Mouse (Mus musculus) fibroblast of lung, adult 2 months (primary cell): ENCODE data around the gene Dusp18.

Source experiments
- DNase-seq: peaks from one replicate; pipeline ENCODE4 v3.0.0-alpha.2; 2011; ENCODE audit warnings: low read depth

Dusp18 gene

DNA sequence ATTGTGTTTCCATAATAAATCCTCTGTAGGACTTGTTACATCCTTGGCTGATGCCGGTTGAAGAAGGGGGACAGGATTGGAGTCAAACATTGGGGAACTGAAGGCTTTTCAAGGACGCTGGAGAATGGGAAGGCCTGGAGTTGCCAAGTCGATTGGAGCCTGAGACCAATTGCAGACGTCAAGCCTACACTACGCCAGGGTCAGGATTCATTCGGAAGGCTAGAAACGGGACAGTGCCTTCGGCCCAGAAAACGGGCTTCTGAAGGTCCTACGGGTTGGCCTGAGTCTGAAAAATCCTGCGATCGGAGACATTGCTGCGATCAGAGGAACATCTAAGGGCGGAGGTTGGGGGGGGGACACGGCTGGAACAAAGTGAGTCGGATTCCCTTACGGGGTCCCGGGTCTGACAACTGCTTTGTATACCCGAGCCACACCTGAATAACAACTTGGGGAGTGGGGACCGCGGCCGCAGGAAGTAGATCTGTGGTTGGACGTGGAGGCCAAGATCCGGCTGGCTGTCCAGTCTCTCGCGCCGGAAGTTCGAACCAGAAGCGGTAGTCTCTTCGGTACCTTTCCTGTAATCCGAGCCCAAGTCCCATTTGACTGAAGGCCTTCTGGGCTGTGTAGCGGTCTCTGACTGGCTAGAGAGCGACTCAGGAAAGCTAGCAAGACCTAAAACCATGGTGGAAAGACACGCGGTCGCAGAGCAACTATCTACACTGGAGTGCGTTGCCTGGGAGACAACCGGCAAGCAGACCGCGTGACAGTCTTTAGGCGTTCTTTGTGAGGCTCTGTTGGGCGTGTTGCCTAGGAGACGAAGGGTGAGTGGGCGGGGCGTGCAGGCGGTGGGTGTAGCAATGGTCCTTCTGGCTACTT lies at the start of gene Dusp18, which contains the start of gene 4921536K21Rik:
Gene Dusp18, plus strand, starts transcription at position 835 of the 876 bp plus-strand sequence.
Gene 4921536K21Rik, minus strand, starts transcription at position 693 of the 876 bp plus-strand sequence.
- peak; percentile 79 for DNase-seq

GRCm38 (mm10) chr11:3846351-3846750 lies 48.7 kb upstream of the Dusp18 start:
- DNase-seq, result no peak

GRCm38 (mm10) chr11:3849469-3850314 lies 45.3 kb upstream of the Dusp18 start:
- no peak for DNase-seq

GRCm38 (mm10) chr11:3850315-3850614 lies 44.8 kb upstream of the Dusp18 start:
- DNase-seq, result no peak

DNA sequence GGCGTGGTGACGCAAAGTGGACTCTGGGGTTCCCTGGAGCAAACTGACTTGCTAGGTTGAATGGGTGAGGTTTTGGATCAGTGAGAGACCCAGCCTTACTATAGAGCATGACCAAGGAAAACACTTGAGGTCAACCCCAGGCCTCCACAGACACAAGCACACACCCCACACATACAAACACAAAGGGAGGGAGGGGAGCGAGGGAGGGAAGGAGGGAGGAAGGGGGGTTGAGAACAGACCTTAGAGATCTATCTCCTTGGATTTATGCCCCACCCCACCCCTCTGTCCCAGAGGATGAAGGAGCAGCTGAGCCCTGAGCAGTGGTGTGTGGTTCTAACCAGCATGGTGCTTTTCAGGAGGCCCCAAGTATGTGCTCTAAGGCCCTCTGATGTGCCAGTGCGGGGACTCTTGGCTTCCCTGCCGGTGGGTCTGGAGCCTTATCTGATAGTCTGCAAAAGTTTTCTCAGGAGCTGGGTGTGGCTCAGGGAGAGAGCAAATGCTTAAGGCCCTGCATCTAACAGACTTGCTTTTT lies 44.2 kb upstream of the Dusp18 start:
- DNase-seq, result no peak

- DNase-seq, result no peak
These were observed 43.2 kb upstream of the Dusp18 start for GRCm38 (mm10) chr11:3851872-3852271.

DNA sequence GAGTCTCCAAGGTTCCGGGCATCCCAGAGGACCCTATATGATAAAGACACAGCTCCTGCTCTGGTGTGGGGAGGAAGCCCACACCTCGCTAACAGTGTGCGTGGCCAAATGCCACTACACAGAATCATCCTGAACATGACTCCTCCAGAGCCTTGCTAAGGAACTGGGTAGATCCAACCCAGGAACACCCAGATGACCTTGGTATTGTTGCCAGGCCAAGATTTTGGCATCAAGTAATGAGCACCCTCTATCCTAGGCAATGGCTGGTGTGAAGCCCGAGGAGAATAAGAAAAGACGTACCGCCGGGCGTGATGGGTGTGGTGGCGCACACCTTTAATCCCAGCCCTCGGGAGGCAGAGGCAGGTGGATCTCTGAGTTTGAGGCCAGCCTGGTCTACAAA lies 42.0 kb upstream of the Dusp18 start:
- DNase-seq, result no peak

DNA sequence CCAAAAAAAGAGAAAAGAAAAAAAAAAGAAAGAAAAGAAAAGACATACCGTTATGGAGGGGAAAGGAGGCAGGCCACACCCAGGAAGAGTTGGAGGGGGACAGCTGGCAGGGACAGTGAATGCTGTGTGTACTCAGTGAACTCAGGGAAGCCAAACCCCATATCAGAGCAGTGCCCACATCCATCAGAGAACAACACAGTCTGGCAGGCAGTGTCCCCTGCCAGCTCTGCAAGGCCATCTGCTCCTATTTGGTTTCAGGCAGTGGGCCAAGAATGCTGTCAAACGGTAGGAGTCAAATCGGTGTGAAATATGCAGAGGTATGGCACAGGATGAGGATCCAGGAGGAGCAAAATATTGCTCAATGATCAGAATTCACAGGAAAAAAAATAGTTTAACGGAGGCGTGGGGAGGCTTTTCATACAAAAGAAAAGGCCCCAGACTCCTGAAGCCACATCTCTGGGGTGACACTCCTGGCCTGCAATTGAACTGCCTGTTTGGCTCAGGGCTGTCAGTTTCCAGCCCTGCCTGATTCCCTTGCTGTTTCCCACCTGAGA lies 41.5 kb upstream of the Dusp18 start:
- DNase-seq, result no peak

GRCm38 (mm10) chr11:3854156-3854555 lies 40.9 kb upstream of the Dusp18 start:
- DNase-seq, result no peak

GRCm38 (mm10) chr11:3855846-3856245 lies 39.2 kb upstream of the Dusp18 start:
- DNase-seq, result peak; percentile 40

- no peak for DNase-seq
These were observed 37.1 kb upstream of the Dusp18 start for GRCm38 (mm10) chr11:3857902-3858301.

GRCm38 (mm10) chr11:3859778-3860177 lies 35.3 kb upstream of the Dusp18 start:
- no peak for DNase-seq

DNA sequence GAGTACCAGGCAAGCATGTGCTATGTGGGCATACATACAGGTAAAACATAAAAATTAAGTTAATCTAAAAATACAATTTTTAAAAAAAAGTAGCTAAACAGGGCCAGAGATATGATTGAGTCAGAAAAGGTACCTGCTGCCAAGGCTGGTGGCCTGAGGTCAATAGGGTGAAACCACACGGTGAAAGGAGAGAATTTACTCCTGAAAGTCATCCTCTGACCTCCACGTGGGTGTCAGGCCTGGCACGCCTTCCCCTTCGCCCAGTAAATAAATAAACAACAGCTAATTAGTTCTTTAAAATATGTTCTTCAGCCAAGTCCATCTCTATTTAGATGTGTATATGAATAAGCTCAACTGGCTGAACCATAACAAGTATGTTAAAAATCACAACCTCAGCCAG lies 34.7 kb upstream of the Dusp18 start:
- no peak for DNase-seq

GRCm38 (mm10) chr11:3862661-3863453 lies 32.2 kb upstream of the Dusp18 start:
- no peak for DNase-seq

- no peak for DNase-seq
These were observed 31.5 kb upstream of the Dusp18 start, which contains the start of gene Osbp2 for GRCm38 (mm10) chr11:3863454-3864112. TSS of gene Osbp2 (minus strand) at chr11:3863903.

DNA sequence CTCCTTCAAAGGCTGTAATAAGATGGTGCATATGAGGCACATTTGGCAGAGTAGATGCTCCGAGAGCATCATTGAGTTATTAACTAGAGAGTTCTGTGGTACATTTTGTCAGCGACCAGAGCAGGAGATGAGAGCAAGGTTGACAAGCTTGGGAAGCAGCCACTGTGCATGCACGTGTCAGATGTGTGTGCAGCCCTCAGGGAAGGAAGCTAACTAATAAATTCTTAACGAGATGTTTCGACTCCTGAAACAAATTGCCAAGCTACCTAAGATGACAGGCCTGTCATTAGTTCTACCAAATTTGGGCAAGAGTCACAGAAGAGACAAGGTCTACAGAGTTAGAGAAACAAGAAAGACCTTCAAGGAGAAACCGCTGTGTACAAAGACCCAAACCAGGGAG lies 30.7 kb upstream of the Dusp18 start:
- no peak for DNase-seq

DNA sequence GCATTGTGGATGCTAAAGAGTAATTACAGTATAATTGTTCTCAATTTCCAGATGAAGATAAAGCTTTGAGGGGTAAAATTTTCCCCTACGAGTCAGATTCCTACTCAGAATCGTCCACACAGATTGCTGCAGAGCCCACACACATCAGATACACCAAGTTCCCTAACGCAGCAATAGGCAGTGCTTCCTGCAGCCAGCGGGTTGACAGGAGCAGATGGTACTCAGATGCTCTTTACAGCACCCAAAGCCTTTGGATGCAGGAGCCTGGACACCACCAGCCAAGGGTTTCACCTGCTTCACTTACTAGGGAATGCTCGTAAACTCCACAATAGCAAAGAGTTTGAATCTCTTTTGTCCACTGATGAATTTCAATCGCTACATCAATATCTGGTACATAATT lies 18.6 kb upstream of the Dusp18 start:
- DNase-seq, result no peak

DNA sequence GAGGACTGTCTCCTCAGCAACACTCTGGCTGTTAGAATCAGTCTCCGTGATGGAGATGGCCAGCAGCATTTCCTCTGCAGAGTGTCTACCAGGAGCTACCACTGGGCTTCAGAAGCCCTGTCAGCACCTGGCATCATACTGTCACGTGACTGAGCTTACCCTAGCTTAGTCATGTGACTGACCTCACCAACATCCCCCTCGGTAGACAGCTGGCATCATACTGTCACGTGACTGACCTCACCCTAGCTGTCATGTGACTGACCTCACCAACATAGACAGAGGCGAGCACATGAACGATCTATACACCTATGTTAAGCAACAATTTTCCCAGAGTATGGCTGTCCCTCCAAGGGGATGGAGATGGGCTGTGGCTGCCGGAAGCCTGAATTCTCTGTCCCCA lies 16.4 kb upstream of the Dusp18 start:
- no peak for DNase-seq

- no peak for DNase-seq
These were observed 15.2 kb upstream of the Dusp18 start for GRCm38 (mm10) chr11:3879836-3880235.

DNA sequence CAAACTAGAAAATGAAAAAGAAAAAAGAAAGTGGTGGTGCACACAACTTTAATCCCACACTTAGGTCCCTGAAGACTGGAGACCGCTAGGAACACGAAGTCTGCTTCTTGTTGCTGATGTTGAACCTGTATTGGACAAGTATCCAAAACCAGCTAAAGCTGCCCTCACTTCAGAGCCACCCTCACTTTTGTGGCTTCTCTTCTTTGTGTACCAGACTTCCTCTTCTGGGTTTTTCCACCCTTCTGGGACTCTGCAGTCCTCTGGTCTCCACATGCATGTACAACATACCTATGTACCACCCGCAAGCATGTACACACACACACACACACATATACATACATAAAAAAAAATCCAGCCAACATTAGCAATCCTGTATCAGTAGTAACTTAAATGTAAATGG lies 11.3 kb upstream of the Dusp18 start:
- no peak for DNase-seq

- DNase-seq, result no peak
These were observed 7.7 kb upstream of the Dusp18 start for GRCm38 (mm10) chr11:3887331-3887730.
